Mouse (Mus musculus): ENCODE results near the gene Sec16a.
A peak's percentile ranks its signal among the peaks of the same experiment; 100 is the strongest.

The Sec16a gene

DNA sequence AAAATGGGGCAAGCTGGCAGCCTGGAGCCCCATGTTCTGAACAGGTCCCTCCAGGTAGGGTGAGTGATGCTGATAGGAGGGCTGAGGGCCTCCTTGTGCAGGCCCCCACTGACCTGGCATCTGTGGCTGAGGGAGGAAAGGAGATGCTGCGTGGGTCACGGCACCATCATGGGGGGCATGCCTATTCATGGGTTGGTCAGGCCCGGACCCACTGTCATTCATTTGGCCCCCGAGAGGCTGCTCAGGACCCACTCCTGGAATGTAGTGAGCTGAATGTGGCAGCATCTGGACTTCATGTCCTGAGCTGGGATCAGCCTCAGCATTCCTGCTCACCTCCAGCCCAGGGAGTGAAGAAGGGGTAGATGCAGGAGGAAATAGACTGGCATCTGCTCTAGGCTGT is 3.8 kb downstream of the Sec16a start:
- no peak for DNase-seq (ENCODE audit: low read depth, low spot score)

DNA sequence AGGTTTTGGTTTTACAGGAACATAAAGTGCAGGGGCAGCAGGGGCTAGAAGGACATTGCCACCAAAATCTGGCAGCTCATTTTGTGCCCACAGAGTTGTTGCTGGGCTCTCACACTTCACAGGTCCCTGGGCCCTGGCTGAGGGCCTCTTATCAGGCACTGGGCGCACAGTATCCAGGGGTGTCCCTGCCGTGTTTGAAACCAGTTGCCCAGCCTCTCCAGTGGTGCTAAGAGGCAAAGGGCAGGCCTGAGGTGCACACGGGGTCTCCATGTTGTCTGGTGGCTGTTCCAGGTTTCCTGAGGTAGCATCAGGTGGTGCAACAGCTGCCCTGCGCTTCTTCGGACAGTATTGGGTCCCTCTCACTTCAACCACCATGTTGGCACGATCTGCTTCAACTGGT is 5.3 kb downstream of the Sec16a start:
- no peak for DNase-seq (ENCODE audit: low read depth, low spot score)

DNA sequence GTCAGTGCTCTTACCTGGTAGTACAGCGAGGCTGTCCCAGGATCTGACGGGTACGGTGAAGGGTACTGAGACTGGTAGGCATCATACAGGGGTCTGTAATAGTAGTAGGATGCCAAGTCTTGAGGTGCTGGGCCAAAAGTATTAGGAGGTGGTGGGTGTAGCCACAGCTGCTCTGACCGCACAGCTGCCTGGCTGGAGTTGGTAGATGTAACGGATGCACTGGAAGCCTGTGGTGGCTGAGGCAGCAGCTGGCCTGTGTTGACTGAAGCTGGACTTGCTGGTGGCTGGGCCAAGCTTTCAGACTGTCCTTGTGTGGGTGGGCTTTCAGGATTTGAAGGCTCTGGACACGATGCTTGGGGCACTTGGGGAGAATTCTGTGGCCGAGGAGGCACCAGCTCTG is 6.6 kb downstream of the Sec16a start:
- no peak for DNase-seq (ENCODE audit: low read depth, low spot score)

DNA sequence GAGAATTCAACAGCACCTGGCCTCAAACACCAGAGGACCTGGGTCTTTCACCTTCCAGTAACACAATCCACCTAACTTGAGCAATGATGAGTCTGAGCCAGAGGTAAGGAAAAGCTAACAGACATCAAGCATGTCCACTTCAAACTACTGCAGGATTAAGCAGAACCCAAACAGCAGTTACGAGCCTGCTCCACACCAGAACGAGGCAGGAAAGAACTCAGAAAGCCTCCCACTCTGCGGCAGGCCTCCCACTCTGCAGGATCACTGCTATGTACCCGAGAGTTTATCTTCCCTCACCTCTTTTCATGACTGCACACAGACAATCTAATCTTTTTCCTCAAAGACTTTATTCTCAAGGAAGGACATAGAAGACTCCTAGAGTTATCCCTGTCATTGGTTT is 7.8 kb downstream of the Sec16a start:
- no peak for DNase-seq (ENCODE audit: low read depth, low spot score)

DNA sequence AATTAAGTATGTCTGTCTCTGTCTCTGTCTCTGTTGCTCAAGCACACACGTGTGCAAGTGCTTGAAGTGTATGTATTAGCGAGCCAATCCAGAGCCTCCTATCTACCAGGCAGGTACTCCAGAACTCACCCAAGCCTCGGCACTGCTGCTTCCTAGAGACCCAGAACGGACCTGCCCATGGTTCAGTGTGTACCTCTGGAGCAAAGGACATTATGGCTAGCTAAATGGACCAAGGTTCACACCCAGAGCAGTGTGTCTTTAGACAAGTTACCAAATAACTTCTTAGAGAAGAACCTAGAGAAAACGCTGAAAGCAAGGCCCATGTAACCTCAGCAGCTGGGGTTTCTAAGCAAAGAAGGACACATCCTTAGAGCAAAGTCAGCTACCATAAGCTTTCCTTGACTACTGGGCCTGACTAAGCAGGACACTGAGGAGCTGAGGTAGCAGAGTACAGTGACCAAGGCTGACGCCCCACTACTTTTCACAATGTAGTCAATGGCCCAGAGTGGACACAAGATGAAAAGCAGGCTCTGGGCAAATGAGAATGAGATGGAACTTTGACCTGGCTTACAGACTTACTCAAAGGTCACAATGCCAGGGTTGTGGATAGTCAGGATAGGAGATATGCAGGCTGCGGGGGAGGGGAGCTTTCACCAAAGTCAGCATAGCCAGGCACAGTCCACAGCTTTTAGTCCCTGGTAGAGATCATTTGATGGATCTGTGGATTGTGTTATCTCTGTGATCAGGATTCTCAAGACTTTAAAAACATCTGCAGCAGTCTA is 10.0 kb downstream of the Sec16a start:
- DNase-seq (ENCODE audit: low read depth, low spot score) = no peak

DNA sequence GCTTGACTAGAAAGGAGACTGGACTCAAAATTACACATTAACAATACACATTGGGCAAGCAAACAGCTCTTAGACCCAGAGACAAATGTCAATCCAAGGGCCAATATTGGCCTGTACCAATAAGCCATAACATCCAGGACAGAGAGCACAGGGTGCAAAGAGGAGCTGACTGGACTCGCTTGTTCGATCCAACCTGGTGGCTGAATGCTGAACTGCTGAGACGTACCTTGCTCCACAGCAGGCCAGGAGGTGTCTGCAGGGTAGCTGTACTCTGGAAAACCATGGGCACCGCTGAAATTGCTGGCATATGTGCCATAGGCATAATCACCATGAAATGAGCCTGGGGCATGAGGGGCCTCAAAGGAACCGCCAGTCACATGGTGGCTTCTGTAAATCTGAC is 15.2 kb downstream of the Sec16a start:
- DNase-seq (ENCODE audit: low read depth, low spot score) = no peak

DNA sequence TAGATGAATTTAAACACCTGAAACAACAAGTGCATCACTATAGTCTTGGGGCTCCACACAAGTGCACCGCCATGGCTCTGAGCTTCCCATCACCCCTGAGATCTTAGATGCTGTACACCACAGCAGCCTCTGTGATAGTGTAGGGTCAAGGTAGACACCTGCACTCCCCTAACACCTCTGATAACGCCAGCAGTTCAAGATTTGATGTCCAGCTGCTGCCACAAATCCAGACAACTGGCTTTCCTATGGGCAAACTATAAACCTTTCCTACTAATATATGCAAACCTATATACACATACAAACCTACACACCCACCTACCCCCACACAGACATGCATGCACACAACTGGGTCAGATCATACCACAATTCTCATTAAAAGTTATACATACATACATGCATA is 20.5 kb downstream of the Sec16a start:
- DNase-seq (ENCODE audit: low read depth, low spot score) = no peak

DNA sequence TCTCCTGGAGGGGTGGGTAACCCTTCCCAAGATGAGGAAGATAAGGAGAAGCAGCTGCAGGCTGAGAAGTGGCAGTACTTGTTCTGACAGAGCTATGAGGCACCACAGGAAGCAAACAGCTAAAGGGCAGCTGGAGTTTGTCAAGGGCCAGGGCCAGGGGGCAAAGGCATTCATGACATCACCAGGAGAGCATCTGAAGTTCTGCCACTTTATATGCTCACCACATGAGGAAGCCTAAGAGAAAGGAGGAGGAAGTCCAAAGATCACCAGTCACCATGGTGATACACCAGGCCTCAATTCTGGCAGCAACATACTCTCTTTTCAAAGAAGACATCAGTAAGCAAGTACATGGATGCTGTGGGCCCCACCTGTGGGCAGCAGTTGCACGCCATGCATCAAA is 21.9 kb downstream of the Sec16a start:
- no peak for DNase-seq (ENCODE audit: low read depth, low spot score)

DNA sequence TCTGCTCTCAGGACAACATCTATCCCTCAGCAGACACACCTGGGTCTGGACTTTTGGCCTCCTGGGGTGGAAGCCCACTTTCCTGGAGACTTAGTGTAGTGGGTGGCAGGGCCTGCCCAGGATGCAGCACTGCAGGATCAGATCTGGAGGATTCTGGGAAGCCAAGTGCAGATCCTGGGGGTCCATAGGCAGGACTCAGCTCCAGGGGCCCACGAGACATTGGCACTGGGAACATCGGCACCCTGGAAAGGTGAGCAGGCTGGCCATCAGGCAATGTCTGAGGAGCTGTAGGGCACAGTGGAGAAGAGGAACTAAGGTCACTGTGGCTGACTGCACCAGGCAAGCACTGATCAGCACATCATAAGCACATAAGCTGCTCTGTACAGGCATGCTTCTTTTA is 23.0 kb downstream of the Sec16a start:
- no peak for DNase-seq (ENCODE audit: low read depth, low spot score)

DNA sequence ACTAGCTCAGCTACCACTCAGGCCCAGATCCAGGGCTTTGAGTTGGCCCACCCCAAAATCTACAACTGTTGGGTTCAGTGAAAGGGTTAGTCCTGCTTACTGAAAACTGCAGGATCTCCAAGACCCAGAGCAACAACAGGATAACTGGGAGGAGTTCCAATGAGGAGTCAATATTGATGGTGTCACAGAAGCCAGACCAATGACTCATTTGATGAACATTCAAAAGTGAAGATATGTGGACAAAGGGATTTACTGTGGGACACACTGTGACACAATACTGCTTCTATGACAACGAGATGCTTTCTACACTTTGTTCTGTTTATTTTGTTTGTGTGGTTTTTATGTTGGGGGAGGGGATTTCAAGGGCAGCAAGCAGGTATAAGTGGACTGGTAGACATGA is 26.9 kb downstream of the Sec16a start:
- no peak for DNase-seq (ENCODE audit: low read depth, low spot score)

DNA sequence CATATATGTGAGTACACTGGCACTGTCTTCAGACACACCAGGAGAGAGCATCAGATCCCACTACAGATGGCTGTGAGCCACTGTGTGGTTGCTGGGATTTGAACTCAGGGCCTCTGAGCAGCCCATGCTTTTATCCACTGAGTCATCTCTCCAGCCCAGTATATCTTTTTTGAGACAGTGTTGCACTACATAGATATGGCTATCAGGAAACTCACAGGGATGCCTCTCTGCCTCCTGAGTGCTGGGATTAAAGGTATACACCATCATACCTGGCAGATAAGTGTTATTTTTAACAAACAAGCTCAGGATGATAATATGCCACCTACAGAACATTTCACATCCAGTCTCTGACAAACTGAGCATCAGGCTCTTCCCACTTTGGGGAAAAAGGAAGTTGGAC is 27.9 kb downstream of the Sec16a start:
- DNase-seq (ENCODE audit: low read depth, low spot score) = no peak

DNA sequence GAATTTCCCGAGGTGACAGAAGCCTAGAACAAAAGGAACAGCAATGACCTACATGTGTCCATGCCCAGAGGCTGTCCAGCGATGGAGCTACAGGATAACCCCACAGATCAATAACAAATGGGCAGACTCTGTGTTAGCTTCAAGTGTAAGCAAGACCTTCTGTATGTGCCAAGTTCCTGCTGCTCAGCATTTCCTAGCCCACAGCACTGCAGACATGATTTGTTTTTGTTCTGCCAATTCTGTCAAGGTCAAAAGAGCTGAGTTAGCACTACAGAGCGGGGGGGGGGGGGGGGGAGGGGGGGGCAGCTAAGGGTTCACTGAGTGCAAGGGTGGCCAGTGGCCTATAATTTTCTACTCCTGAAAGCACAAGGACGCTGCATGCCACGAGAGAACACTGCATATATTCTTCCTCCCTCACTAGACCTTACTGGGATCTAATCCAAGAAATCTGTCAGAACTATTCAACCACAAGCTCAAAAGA is 34.0 kb downstream of the Sec16a start:
- no peak for DNase-seq (ENCODE audit: low read depth, low spot score)

DNA sequence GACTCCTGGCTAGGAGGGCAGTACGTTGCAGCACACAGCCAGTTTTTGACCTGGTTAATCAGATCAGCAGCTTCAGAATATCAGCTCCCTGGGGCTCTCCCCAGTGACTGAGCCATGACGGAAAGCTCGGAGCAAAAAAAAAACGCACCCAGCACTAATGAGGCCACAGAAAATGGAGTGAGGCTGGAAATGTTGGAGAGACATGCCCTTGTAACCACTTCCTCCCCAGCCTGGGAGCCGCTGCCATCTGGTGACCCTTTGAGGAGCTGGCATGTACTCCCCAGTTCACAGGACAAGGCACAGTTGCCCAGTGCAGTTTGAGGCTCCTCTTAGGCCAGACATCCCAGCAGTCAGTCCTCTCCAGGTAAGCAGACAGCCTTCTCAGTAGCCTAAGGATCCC is 34.9 kb downstream of the Sec16a start:
- peak; percentile 22 for DNase-seq (ENCODE audit: low read depth, low spot score)

DNA sequence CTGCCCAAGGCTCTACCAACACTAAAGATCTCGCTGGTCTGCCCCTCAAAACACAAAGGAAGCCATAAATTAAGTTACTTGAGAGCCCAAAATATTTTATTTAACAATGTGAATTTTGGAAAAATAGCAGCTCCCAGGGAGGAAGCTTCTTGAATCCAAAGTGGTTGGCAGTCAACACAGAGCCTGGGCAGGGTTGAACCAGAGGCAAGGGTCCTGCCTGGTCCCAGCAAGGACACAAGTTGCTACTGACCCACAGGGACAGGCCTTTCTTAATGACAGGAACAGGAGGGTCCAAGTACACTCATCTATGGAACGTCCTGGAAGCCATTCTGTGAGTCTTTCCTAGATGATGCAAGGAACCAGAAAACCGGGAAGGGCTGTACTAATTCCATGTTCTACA is 35.7 kb downstream of the Sec16a start:
- DNase-seq (ENCODE audit: low read depth, low spot score) = no peak

DNA sequence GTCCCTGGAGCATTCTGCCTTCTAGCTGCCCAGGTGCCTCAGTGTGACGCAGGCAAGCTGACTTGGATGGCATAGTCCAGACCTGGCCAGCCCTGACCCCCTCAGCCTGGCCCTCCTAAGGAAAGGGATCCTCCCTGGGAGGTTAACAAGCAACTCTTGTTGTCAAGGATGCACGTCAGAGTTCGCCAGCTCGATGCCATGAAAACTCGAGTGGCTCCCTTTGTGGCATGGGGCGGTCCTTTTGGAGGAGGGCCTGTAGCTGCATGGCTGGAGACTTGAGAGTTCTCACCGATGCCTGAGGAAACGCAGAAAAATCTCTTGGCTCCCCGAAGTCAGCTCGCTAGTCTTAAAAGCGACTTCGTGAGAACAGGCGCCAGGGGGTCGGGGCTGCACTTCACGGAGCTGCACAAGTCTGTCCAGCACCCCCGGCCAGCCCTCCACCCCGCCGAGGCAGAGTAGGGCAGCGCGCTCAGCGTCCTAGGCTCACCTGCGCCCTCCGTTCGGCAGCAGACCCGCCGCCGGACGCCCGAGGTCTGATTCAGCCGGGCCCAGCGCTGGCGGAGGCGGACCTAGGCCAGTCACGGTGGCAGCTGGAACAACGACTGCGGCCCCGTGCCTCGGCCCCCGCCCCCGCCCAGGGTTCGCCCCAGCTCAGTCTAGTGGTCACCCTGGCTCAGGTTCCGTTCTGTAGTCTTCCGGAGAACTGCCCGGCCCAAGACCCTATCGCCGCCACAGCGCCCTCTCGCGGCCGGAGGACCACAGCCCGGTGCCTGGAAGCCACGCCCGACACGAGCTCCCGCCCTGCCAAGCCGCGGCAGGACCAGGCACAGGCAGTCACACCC is 36.3 kb downstream of the Sec16a start, which contains the start of gene Inpp5e:
Gene Inpp5e (minus strand): TSS at position 689 of the 842 bp plus-strand sequence.
- DNase-seq (ENCODE audit: low read depth, low spot score) = peak; percentile 90

DNA sequence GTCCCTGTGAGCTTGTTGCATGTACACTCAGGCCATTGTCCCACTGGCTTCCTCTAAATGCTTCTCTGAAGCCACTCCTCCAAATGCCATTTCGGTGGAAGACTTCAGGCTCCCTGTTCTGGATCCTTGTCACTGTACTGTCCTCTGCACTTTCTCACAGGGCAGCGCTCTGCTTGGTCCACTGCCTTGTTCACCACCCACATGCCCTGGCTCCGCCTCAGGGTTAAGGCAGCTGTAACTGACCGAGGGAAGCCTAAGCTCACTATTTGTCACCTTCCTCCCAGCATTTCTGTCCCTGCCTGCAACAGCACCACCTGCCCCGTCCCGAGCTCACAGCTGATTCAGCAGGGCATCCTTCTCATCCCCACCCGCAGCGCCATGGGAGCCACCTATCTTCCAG is 41.7 kb downstream of the Sec16a start:
- DNase-seq (ENCODE audit: low read depth, low spot score) = no peak

DNA sequence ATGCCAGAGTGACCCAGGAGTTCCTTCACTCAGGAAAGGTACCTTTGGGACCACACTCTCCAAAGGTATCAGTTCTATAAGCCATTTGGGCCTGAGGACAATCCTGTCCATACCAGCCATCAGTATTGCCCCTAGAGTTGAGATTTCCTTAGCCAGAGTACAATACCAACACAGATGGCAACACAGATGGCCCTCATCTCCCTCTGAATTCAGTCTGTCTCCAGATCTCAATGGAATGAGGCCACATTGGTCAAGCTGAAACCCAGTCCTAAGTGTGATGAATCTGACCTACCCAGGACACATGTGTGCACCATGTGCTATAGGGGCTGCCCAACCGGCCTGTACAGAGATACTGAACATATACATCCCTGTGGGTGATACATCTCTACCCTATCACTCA is 42.8 kb downstream of the Sec16a start:
- no peak for DNase-seq (ENCODE audit: low read depth, low spot score)

DNA sequence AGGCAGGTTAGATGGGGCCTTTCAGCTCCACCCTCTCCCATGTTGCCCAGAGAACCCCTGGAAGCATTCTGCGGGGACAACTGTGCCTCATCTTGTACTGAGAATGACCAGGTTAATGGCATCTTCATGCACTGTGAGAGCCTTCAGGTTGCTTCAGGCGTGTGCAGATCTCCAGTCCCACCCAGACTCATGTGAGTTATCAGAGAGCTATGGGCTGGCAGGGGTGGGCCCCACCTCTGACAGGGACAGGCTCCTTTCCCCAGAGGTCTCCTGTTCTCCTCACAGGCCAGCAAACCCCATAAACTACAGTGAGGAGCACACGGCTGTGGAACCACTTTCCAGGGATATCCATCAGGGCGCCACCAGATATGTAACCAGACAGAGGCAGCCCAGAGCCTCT is 44.0 kb downstream of the Sec16a start:
- DNase-seq (ENCODE audit: low read depth, low spot score) = no peak

DNA sequence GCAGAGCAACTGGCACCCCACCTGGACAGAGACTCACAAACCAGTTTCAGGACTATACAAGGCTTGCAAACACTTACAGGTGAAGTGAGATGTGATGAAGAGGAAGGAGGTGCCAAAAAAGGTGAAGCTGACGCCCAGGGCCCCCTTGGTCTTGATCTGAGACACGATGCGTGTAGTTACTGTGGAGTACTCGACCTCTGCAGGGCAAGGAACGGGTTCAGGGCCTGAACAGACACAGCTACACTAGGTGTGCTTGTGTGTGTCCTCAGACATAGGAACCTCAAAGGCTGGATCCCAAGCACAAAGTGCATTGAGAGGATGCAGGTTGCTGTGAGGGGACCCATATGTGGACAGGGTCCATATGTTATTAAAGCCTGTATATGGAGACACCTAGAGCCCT is 44.7 kb downstream of the Sec16a start:
- DNase-seq (ENCODE audit: low read depth, low spot score) = no peak

DNA sequence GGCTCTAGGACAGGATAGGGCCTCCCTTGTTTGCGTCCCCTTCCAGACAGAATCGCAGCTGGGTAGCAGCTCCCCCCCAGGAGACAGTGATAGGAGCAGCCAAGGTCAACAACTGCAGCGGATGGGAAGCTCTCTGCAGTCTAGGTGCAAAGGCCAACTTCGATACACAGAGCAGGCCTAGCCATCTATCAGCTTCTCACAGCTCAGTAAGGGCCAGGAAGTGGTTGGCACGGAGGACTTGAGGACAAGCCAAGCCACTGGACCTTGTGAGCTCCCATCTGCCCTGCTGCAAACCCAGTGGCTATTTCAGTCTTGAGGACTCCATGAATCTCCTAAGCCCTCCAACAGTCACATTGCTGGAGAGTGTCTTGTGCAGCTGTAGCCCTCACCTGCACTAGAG is 45.4 kb downstream of the Sec16a start:
- no peak for DNase-seq (ENCODE audit: low read depth, low spot score)

DNA sequence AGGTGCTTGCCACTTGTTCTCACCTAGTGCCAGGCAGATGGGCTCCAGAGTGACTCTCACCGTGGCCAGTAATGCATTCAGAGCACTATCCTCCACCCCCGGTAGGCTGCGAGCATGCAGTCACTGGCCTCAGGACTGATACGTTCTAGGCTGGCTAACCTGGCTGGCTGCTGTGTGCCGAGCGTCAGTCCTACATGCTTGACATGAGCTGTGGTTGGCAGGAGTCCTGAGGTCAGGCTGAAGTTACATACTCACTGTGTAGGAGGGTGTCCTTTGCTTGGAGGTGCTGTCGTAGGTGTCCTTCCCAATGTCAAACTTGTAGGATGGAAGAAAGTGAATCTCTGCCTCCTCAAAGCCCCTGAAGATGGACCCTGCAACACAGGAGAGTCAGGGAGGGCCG is 46.0 kb downstream of the Sec16a start:
- DNase-seq (ENCODE audit: low read depth, low spot score) = no peak

DNA sequence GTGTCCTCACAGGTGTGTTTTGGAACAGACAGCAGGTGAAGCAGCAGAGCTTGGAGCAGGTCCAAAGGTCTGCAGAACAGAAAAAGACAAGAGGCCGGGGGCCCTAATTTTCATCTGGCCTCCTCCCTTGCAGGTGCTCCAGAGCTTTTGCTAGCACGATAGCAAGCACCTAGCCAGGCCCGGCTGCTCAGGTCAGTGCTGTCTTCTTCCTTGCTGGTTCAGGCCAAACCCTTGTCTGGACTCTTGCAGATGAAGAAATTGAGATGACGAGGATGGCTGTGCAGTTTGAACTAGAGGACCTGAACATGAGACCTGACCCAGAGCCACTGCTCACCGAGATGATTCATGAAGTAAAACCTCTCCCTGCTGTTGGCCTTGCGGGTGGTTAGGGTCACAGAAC is 53.4 kb downstream of the Sec16a start:
- no peak for DNase-seq (ENCODE audit: low read depth, low spot score)

DNA sequence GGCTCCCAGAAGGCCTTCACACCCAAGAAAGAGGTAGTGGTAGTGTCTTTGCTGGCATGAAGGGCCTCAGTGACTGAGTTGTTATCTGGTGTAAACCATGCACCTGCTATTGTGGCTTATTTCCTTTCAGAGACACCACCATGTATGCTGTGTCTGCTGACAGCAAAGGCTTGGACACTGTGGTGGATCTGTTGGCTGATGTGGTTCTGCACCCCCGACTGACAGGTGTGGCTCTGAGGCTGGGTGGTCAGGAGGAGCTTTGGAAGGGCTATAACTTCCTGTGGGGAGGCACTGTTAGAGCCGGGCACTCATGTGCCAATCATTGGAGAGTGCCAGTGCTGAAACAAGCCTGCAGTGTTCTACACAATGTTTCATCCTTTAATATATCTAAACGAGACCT is 54.1 kb downstream of the Sec16a start:
- no peak for DNase-seq (ENCODE audit: low read depth, low spot score)
